Mouse (Mus musculus): Measurements from ENCODE around the gene Cldn15. TPM values are rescaled to one million over a fixed set of nuclear protein-coding genes. Genes with fewer than 3 reads are reported as not detected.

Gene Cldn15
- polyA plus RNA-seq (2014; fragmentation: Illumina TruSeq; extraction: RNeasy Lipid Tissue Mini Kit (QIAGEN cat#74804); ENCODE audit: low read depth, low replicate concordance) = not detected

DNA sequence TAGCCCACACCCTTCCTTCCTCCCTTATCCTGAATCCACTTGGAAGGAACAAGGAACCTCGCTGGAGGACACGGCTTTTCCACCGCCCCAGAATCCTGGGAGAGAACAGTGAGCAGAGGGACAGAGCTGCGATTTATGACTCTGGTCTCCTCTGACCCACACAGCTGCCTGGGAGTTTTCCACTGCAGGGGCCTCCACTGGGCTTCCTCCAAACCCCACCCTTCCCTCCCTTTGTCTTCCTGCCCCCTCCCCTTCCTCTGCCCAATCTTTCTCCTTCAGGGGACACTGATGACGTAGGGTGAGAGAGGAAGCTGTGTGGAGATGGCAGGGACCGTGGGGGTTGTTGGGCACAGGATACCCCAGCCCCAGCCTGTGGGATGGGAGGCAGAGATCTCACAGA lies at the start of gene Cldn15:
TSS of gene Cldn15 (plus strand) at position 286 of the 400 bp plus-strand sequence.

DNA sequence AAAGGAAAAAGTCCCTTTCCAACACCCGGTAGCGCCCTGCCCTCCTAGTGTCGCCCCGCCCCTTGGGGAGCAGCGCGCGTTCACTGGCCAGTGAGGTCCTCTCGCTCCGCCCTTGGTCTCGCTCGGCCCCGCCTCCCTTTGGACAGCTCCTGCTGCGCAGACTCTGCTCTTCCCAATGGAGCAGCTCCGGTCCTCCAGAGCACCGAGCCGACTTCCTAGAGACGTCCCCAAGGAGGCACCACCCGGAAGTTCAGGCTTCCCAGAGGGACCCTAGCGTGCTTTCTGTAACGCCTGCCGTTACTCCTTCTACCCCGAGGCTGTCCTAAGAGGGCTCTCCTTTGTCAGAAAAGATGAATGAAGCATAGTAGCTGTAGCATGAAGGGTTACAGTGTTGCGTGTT lies 13.4 kb upstream of the Cldn15 start, which contains the start of gene Fis1:
TSS of gene Fis1 (plus strand) at position 261 of the 400 bp plus-strand sequence.

DNA sequence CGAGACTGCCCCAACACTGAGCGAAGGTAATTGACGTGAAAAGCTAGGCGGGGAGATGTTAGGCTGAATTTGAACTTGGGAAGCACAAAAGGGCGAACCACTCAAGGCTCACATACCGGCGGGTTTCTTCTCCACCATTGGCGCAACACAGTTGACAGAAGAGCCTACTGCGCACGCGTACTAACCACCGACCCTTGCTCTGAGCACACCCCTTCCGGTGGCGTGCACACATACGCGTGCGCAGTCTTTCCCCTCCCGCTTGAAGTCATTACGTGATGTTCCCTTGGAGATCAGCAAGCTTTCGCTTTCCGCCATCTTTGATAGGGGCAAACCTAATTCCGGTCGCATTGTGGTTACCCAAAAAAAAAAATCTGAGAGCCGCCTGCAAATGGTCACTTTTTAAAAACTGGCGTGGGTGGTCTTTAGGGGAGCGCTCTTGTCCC lies 20.3 kb downstream of the Cldn15 start, which contains the start of gene Plod3:
TSS of gene Plod3 (plus strand) at position 325 of the 443 bp plus-strand sequence.

DNA sequence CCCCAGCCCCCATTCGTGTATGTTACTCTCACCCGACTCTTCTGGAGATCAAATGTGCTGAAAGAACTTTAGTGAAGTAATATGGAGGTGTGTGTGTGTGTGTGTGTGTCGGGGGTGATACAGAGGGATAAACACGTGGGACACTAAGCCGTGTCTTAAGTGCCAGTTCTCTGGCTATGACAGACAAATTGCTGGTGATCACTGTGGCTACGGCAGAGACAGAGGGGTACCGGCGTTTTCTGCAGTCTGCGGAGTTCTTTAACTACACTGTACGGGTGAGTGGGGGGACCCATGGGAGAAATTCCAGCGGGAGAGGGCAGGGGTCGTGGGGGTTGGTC lies 21.5 kb downstream of the Cldn15 start, which contains the start of gene Znhit1:
TSS of gene Znhit1 (minus strand) at position 88 of the 338 bp plus-strand sequence.

Other genes with a start within 250 kb of the Cldn15 start
- gene Col26a1, start 83.4 kb upstream of the Cldn15 start, polyA plus RNA-seq (2014; fragmentation: Illumina TruSeq; extraction: RNeasy Lipid Tissue Mini Kit (QIAGEN cat#74804); ENCODE audit: low read depth, low replicate concordance) = 1.3 TPM
- gene Ift22, start 58.5 kb upstream of the Cldn15 start, polyA plus RNA-seq (2014; fragmentation: Illumina TruSeq; extraction: RNeasy Lipid Tissue Mini Kit (QIAGEN cat#74804); ENCODE audit: low read depth, low replicate concordance) = 51.1 TPM
- 5.4 TPM for gene Fis1, start 13.3 kb upstream of the Cldn15 start, polyA plus RNA-seq (2014; fragmentation: Illumina TruSeq; extraction: RNeasy Lipid Tissue Mini Kit (QIAGEN cat#74804); ENCODE audit: low read depth, low replicate concordance)
- 1.0 TPM for gene Plod3, start 20.4 kb downstream of the Cldn15 start, polyA plus RNA-seq (2014; fragmentation: Illumina TruSeq; extraction: RNeasy Lipid Tissue Mini Kit (QIAGEN cat#74804); ENCODE audit: low read depth, low replicate concordance)
- 26.3 TPM for gene Znhit1, start 21.4 kb downstream of the Cldn15 start, polyA plus RNA-seq (2014; fragmentation: Illumina TruSeq; extraction: RNeasy Lipid Tissue Mini Kit (QIAGEN cat#74804); ENCODE audit: low read depth, low replicate concordance)
- not detected for gene Vgf, start 59.8 kb downstream of the Cldn15 start, polyA plus RNA-seq (2014; fragmentation: Illumina TruSeq; extraction: RNeasy Lipid Tissue Mini Kit (QIAGEN cat#74804); ENCODE audit: low read depth, low replicate concordance)
- 7.2 TPM for gene Ap1s1, start 79.5 kb downstream of the Cldn15 start, polyA plus RNA-seq (2014; fragmentation: Illumina TruSeq; extraction: RNeasy Lipid Tissue Mini Kit (QIAGEN cat#74804); ENCODE audit: low read depth, low replicate concordance)
- gene Serpine1, start 105.7 kb downstream of the Cldn15 start, polyA plus RNA-seq (2014; fragmentation: Illumina TruSeq; extraction: RNeasy Lipid Tissue Mini Kit (QIAGEN cat#74804); ENCODE audit: low read depth, low replicate concordance) = 0.67 TPM
- 1.0 TPM for gene Trim56, start 149.6 kb downstream of the Cldn15 start, polyA plus RNA-seq (2014; fragmentation: Illumina TruSeq; extraction: RNeasy Lipid Tissue Mini Kit (QIAGEN cat#74804); ENCODE audit: low read depth, low replicate concordance)
- gene Muc3, start 182.7 kb downstream of the Cldn15 start, polyA plus RNA-seq (2014; fragmentation: Illumina TruSeq; extraction: RNeasy Lipid Tissue Mini Kit (QIAGEN cat#74804); ENCODE audit: low read depth, low replicate concordance) = 28.7 TPM
- 0.32 TPM for gene Muc3a, start 245.8 kb downstream of the Cldn15 start, polyA plus RNA-seq (2014; fragmentation: Illumina TruSeq; extraction: RNeasy Lipid Tissue Mini Kit (QIAGEN cat#74804); ENCODE audit: low read depth, low replicate concordance)

All from testis, adult 10 weeks (tissue).